Mouse (Mus musculus) heart, embryonic 12.5 days (tissue): ENCODE data around the gene Gpr171. TPM values are rescaled to one million over a fixed set of nuclear protein-coding genes. Genes with fewer than 3 reads are reported as not detected.

Experiments used
- polyA plus RNA-seq: library from polyadenylated mRNA; unstranded; fragments of >200 nt; fragmentation: Nextera tagmentation; extraction: Ambion mirVana; gene quantifications from 2 replicates; pipeline ENCODE4 v1.2.1, GENCODE M21; 2016

The Gpr171 gene
- polyA plus RNA-seq, 1 experiment from 2014 or later = 1.6 TPM

Other genes starting within 250 kb of the Gpr171 start
- not detected in 2 replicates for gene Clrn1, start 216.5 kb downstream of the Gpr171 start, polyA plus RNA-seq
- gene Med12l, start 96.0 kb downstream of the Gpr171 start, polyA plus RNA-seq = 5.1 and 5.6 TPM in 2 replicates
- gene P2ry14, start 51.8 kb upstream of the Gpr171 start, polyA plus RNA-seq = 1.1 and 1.8 TPM in 2 replicates
- 0.14 TPM in 1 of 2 replicates, not detected in the other for gene Gpr87, start 93.3 kb upstream of the Gpr171 start, polyA plus RNA-seq
- gene P2ry13, start 109.1 kb upstream of the Gpr171 start, polyA plus RNA-seq = 0.45 and 0.79 TPM in 2 replicates
- gene P2ry12, start 161.1 kb upstream of the Gpr171 start, polyA plus RNA-seq = 1.5 and 2.1 TPM in 2 replicates
- gene Igsf10, start 242.6 kb upstream of the Gpr171 start, polyA plus RNA-seq = 2.1 and 2.4 TPM in 2 replicates